Mouse (Mus musculus): ENCODE measurements at regions not wholly inside any gene's neighbourhood (a gene's known extent, or its start where the extent isn't known, plus 50 kb on each side); places are given as distances from the start of the nearest gene placed in this dataset.
"Not testable (repeated sequence)": the region's sequence is repeated elsewhere in the genome, so short reads cannot be mapped to it uniquely, and the experiment has no call there.

DNA sequence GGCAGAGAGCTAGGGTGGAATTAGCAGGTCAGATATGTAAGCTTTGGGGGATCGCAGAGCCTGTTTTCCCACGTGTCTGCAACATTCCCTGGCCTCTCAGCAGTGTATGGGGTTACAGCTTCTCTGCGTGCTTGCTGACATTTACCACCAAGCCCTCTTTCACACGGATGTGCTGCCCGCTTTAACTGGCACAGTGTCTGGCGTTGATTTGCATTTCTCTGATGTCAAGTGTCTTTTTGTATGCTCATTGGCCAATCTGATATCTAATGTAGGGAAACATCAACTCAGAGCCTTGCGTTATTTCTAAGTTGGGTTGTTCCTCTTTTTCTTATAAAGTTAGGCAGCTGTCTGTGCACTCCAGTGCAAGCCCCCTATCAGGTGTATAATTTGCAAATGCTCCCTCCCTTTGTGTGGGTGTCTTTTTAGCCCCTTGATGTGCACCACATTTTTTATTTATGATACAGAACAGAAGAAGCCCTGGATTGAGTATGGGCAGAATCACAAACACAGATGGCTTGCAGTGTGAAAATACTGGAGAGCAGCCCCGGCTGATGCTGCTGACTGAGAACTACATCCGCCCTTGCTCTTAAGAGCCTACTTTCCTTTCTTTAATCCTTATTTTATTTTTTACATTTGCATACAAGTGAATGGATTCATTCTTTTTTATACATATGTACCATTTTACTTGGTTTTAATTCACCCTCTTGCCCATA lies 93.4 kb upstream of the Btbd11 start:
- DNase-seq (ENCODE audit: low spot score, missing footprints) (no peak), ATAC-seq (ENCODE audit: low FRiP score) (no peak)
- Histone ChIP-seq H3K36me3 (ENCODE audit: control insufficient read depth, insufficient read depth, low read length) (no peaks in the 10 kb centered on the region), H3K4me1 (ENCODE audit: control insufficient read depth, insufficient read depth, low read length) (no peaks in the 10 kb centered on the region), H3K4me2 (no peak overlapping the region), H3K9me3 (ENCODE audit: control insufficient read depth, low read length) (no peaks in the 10 kb centered on the region), H3K4me3 (ENCODE audit: low read depth, low read length) (no peak overlapping the region), H3K9ac (ENCODE audit: low read length) (no peak overlapping the region), H3K27ac (ENCODE audit: low read depth, low read length) (no peak overlapping the region), H3K27me3 (ENCODE audit: control insufficient read depth, insufficient read depth, low read length) (no peaks in the 10 kb centered on the region)
- 81% methylated on average over 9 of the region's 9 CpGs for WGBS

DNA sequence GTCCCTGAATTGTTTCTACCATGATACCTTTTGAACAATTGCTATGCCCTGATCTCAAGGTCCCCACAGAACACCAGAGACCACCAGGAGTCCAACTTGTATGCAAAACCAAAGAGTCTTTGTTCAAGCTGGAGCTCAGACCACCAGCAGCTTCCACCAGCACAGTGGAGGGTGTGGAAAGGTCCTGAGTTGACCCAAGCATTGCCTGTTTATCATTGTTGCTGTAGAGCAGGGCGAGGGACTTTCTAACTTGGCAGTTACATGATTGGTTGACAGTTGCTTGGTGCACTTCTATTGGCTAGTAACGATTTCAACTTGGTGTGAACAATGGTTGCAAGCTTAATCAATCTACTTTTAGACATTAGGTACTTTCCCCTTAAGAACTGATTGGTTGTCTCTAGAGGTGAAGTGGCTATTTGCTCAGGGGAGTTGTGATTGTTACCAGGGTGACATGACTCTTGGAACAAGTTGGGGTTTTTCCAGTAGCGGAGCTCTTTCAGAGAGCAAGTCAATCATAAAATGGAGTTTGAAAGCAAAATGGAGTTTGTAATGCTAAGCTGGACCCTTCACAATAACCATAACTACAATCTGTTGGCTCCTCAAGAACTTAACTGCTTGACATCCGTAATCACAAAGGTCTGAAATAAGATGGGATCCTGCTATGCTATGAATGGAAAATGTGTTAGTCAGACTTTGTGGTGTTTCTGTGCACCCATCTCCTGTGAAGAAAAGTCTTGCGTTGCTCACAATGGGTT lies 91.3 kb upstream of the Btbd11 start:
- Histone ChIP-seq H3K9me3 (ENCODE audit: control insufficient read depth, low read length) (no peaks in the 10 kb centered on the region), H3K36me3 (ENCODE audit: control insufficient read depth, insufficient read depth, low read length) (no peaks in the 10 kb centered on the region), H3K27ac (ENCODE audit: low read depth, low read length) (no peak overlapping the region), H3K4me3 (ENCODE audit: low read depth, low read length) (no peak overlapping the region), H3K4me2 (no peak overlapping the region), H3K27me3 (ENCODE audit: control insufficient read depth, insufficient read depth, low read length) (no peaks in the 10 kb centered on the region), H3K9ac (ENCODE audit: low read length) (no peak overlapping the region), H3K4me1 (ENCODE audit: control insufficient read depth, insufficient read depth, low read length) (no peaks in the 10 kb centered on the region)
- DNase-seq (ENCODE audit: low spot score, missing footprints) = no peak
- ATAC-seq (ENCODE audit: low FRiP score) = no peak
- 93% methylated on average over 5 of the region's 5 CpGs for WGBS

DNA sequence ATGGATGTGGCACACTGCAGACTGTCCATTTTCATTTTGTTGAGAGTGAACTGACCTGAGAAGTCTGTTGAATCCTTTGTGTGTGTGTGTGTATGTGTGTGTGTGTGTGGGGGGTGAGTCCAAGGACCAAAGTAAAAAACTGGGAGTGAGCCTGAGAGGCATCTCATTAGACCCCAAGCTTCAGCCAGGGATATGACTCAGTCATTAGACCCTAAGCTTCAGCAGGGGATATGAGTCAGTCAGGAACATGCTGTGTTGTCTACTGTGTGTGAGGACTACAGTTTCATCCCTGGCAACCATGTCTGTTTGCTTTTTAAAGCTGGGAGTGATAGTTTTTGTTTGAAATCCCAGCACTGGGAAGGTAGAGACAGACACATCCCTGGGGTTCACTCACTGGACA lies 74.8 kb upstream of the Btbd11 start:
- no peak for DNase-seq (ENCODE audit: low spot score, missing footprints)
- Histone ChIP-seq H3K4me3 (ENCODE audit: low read depth, low read length) (no peak overlapping the region), H3K27ac (ENCODE audit: low read depth, low read length) (no peak overlapping the region), H3K9ac (ENCODE audit: low read length) (no peak overlapping the region), H3K4me1 (ENCODE audit: control insufficient read depth, insufficient read depth, low read length) (no peaks in the 10 kb centered on the region), H3K4me2 (no peak overlapping the region), H3K36me3 (ENCODE audit: control insufficient read depth, insufficient read depth, low read length) (no peaks in the 10 kb centered on the region), H3K9me3 (ENCODE audit: control insufficient read depth, low read length) (no peaks in the 10 kb centered on the region), H3K27me3 (ENCODE audit: control insufficient read depth, insufficient read depth, low read length) (no peaks in the 10 kb centered on the region)
- no peak for ATAC-seq (ENCODE audit: low FRiP score)

DNA sequence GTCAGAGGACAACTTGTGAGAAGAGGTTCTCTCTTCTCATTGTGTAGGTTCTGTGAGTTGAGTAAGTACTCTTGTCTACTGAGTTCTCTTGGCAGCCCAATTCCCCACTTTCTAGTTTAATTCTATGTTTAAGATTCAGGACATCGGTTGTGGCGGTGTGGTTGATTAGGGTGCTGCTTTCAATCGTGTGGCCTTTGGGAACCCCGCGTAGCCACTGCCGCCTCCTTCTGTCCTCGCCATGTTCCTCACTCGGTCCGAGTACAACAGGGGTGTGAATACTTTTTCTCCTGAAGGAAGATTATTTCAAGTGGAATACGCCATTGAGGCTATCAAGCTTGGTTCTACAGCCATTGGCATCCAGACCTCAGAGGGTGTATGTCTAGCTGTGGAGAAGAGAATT lies 73.3 kb upstream of the Btbd11 start:
- not testable (repeated sequence) for H3K4me1 ChIP-seq (ENCODE audit: control insufficient read depth, insufficient read depth, low read length); ATAC-seq (ENCODE audit: low FRiP score); H3K27ac ChIP-seq (ENCODE audit: low read depth, low read length); H3K9me3 ChIP-seq (ENCODE audit: control insufficient read depth, low read length); H3K36me3 ChIP-seq (ENCODE audit: control insufficient read depth, insufficient read depth, low read length); H3K27me3 ChIP-seq (ENCODE audit: control insufficient read depth, insufficient read depth, low read length); H3K9ac ChIP-seq (ENCODE audit: low read length); H3K4me2 ChIP-seq; H3K4me3 ChIP-seq (ENCODE audit: low read depth, low read length); DNase-seq (ENCODE audit: low spot score, missing footprints)
- 91% methylated on average over 10 of the region's 10 CpGs for WGBS

DNA sequence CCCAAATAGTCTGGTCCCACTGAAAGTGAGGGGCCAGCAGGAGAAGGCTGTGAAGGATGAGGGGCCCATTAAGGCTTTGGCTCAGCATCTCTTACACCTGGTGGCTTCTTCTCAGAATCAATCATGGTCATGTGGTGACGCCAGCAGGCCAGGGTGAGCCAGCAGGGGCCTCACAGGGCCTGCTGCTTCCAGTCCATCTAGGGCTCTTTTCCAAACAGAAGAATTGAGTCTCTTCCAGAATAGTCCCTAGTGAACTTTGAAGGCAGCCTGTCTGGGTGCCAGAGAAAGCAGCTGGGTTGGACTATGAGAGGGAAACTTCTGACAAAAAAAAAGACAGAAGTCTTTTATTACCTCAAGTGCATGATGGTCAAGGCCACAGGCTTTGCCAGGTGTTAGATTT lies 65.6 kb upstream of the Btbd11 start:
- no peak overlapping the region for H3K9ac ChIP-seq (ENCODE audit: low read length)
- no peak overlapping the region for H3K4me2 ChIP-seq
- WGBS = 68% methylated on average over 1 of the region's 1 CpGs
- no peaks in the 10 kb centered on the region for H3K4me1 ChIP-seq (ENCODE audit: control insufficient read depth, insufficient read depth, low read length)
- H3K27me3 ChIP-seq (ENCODE audit: control insufficient read depth, insufficient read depth, low read length) = no peaks in the 10 kb centered on the region
- H3K27ac ChIP-seq (ENCODE audit: low read depth, low read length) = no peak overlapping the region
- H3K9me3 ChIP-seq (ENCODE audit: control insufficient read depth, low read length) = no peaks in the 10 kb centered on the region
- ATAC-seq (ENCODE audit: low FRiP score) (no peak), DNase-seq (ENCODE audit: low spot score, missing footprints) (no peak)
- no peak overlapping the region for H3K4me3 ChIP-seq (ENCODE audit: low read depth, low read length)
- no peaks in the 10 kb centered on the region for H3K36me3 ChIP-seq (ENCODE audit: control insufficient read depth, insufficient read depth, low read length)

DNA sequence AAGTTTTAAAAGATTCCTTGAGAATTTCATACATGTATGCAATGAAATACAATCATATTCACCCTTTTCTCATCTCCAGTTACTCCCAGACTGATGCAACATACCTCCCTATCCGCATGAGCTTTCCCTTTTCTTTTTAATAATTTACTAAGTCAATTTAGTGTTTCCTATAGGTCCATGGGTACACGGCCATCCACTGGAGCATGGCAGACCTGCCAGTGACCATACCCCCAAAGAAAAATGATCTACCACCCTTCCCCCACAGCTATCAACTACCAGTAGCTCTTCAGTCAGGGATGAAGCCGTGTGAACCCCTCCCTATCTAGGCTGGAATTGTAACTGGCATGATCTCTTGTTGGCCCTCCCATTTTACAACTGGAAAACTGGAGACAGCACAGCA lies 64.3 kb upstream of the Btbd11 start:
- Histone ChIP-seq H3K4me1 (ENCODE audit: control insufficient read depth, insufficient read depth, low read length) (no peaks in the 10 kb centered on the region), H3K36me3 (ENCODE audit: control insufficient read depth, insufficient read depth, low read length) (no peaks in the 10 kb centered on the region), H3K27me3 (ENCODE audit: control insufficient read depth, insufficient read depth, low read length) (no peaks in the 10 kb centered on the region), H3K9me3 (ENCODE audit: control insufficient read depth, low read length) (no peaks in the 10 kb centered on the region), H3K4me3 (ENCODE audit: low read depth, low read length) (no peak overlapping the region), H3K9ac (ENCODE audit: low read length) (no peak overlapping the region), H3K4me2 (no peak overlapping the region), H3K27ac (ENCODE audit: low read depth, low read length) (no peak overlapping the region)
- 84% methylated on average over 3 of the region's 3 CpGs for WGBS
- ATAC-seq (ENCODE audit: low FRiP score) = no peak
- DNase-seq (ENCODE audit: low spot score, missing footprints) = no peak

DNA sequence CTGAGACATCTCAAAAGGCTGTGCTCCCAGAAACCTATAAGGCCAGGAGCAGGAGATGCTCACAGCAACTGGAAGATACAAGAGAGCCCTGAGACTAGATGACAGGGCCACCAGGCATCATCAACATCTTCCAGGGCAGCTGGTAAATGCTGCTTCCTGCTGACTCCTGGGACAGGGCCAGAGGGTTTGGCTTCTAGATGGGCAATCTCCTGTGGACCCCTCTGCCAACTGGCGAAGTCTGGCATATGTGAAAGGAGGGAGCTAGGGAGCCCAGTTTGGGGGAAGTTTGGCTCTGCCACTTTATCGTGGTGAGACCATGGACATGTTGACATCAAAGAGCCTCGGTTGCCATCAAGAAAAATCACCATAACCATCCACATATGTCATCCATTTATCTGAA lies 57.2 kb upstream of the Btbd11 start:
- H3K9me3 ChIP-seq (ENCODE audit: control insufficient read depth, low read length) = no peaks in the 10 kb centered on the region
- no peak overlapping the region for H3K4me2 ChIP-seq
- no peaks in the 10 kb centered on the region for H3K36me3 ChIP-seq (ENCODE audit: control insufficient read depth, insufficient read depth, low read length)
- DNase-seq (ENCODE audit: low spot score, missing footprints) (no peak), ATAC-seq (ENCODE audit: low FRiP score) (no peak)
- H3K4me1 ChIP-seq (ENCODE audit: control insufficient read depth, insufficient read depth, low read length) = no peaks in the 10 kb centered on the region
- no peaks in the 10 kb centered on the region for H3K27me3 ChIP-seq (ENCODE audit: control insufficient read depth, insufficient read depth, low read length)
- no peak overlapping the region for H3K27ac ChIP-seq (ENCODE audit: low read depth, low read length)
- H3K4me3 ChIP-seq (ENCODE audit: low read depth, low read length) = no peak overlapping the region
- no peak overlapping the region for H3K9ac ChIP-seq (ENCODE audit: low read length)
- 90% methylated on average over 3 of the region's 3 CpGs for WGBS

DNA sequence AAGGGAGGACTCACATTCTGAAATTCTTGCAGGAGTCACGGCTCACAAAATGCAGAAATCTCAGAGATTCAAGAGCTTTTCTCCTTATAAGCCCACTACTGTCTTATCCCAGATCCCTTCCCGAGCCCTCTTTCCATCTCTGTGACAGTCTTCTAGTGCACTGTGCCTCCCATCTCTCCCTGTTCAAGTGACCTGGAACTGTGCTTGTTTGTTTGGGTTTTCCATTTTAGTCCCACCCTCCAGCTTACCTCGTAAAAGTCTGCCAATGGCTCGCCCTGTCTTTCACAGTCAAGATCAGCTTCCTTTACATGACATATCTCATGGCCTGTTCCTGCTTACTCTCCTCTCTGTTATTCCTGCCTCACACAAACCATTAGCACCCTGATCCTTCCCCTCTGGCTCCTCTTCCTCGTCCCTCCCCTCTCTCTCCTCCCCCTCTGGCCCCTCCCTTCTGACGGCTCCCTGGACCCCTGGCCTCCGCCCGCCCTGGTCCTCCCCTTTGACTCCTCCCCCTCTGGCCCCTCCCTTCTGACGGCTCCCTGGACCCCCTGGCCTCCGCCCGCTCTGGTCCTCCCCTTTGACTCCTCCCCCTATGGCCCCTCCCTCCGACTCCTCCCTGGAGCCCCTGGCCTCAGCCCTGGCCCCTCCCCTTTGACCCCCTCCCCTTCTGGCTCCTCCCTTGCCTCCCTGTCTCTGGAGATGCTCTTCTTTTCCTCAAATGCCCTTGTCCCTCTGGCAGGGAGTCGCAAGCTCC lies 55.5 kb upstream of the Btbd11 start:
- WGBS = 12% methylated on average over 13 of the region's 13 CpGs
- Histone ChIP-seq H3K9me3 (ENCODE audit: control insufficient read depth, low read length) (no peaks in the 10 kb centered on the region), H3K27me3 (ENCODE audit: control insufficient read depth, insufficient read depth, low read length) (no peaks in the 10 kb centered on the region), H3K36me3 (ENCODE audit: control insufficient read depth, insufficient read depth, low read length) (no peaks in the 10 kb centered on the region), H3K4me3 (ENCODE audit: low read depth, low read length) (peak overlapping the region; percentile 3; the same call in 1 of the 2 replicates), H3K4me2 (peak overlapping the region; percentile 29), H3K27ac (ENCODE audit: low read depth, low read length) (no peak overlapping the region), H3K9ac (ENCODE audit: low read length) (no peak overlapping the region), H3K4me1 (ENCODE audit: control insufficient read depth, insufficient read depth, low read length) (no peaks in the 10 kb centered on the region)
- DNase-seq (ENCODE audit: low spot score, missing footprints) = peak; percentile 91
- peak; percentile 90 for ATAC-seq (ENCODE audit: low FRiP score)

Data from midbrain, embryonic 11.5 days (tissue).